Mouse (Mus musculus) liver, embryonic 13.5 days (tissue): ENCODE data around the gene Clec4a1. TPM values are rescaled to one million over a fixed set of nuclear protein-coding genes. Genes with fewer than 3 reads are reported as not detected.

Source experiments
- ATAC-seq: fragments of 200-750 bp; cut with Nextera tagmentation; 2 replicates; pipeline ENCODE4 v1.8.0; 2017; ENCODE audit warnings: low read depth, mild to moderate bottlenecking, moderate number of reproducible peaks, moderate library complexity
- DNase-seq: peaks from one replicate; pipeline ENCODE4 v3.0.0; 2022
- H3K27ac ChIP-seq: fragments of 300-500 bp; sonication (generic); 2 replicates; pipeline ENCODE4 v1.5.1; 2015; ENCODE audit warnings: moderate library complexity, mild to moderate bottlenecking, inconsistent platforms
- H3K27me3 ChIP-seq: fragments of 300-500 bp; sonication (generic); 2 replicates; pipeline ENCODE4 v1.6.1; 2015; ENCODE audit warnings: mild to moderate bottlenecking, inconsistent platforms
- H3K36me3 ChIP-seq: fragments of 300-500 bp; sonication (generic); 2 replicates; pipeline ENCODE4 v1.6.1; 2015; ENCODE audit warnings: mild to moderate bottlenecking, inconsistent platforms
- H3K4me1 ChIP-seq: fragments of 300-500 bp; sonication (generic); replicated peaks from 2 replicates; pipeline ENCODE4 v1.6.1; 2015; ENCODE audit warnings: inconsistent platforms
- H3K4me2 ChIP-seq: fragments of 300-500 bp; sonication (generic); 2 replicates; pipeline ENCODE4 v1.6.1; 2015; ENCODE audit warnings: inconsistent platforms, mild to moderate bottlenecking, moderate library complexity
- H3K4me3 ChIP-seq: fragments of 300-500 bp; sonication (generic); replicated peaks from 2 replicates; pipeline ENCODE4 v1.5.1; 2015; ENCODE audit warnings: mild to moderate bottlenecking, inconsistent platforms
- H3K9ac ChIP-seq: fragments of 300-500 bp; sonication (generic); 2 replicates; pipeline ENCODE4 v1.6.1; 2015; ENCODE audit warnings: mild to moderate bottlenecking, inconsistent platforms
- H3K9me3 ChIP-seq: fragments of 300-500 bp; sonication (generic); replicated peaks from 2 replicates; pipeline ENCODE4 v1.6.1; 2016; ENCODE audit warnings: inconsistent platforms
- WGBS: fragments of 180-500 bp; shearing (Covaris S2); methylation state at CpG from one replicate; pipeline ENCODE4 v1.1.7; 2015; ENCODE audit not compliant: insufficient replicate concordance; 5-methylcytosine and 5-hydroxymethylcytosine counted together
- polyA plus RNA-seq: library from polyadenylated mRNA; unstranded; fragments of >200 nt; fragmentation: Nextera tagmentation; extraction: Ambion mirVana; gene quantifications from 2 replicates; pipeline ENCODE4 v1.2.1, GENCODE M21; 2015

Gene Clec4a1
- polyA plus RNA-seq: 3.7 TPM in 2 replicates

GRCm38 (mm10) chr6:122921451-122921850 is at the start of gene Clec4a1:
Gene Clec4a1, plus strand, starts transcription at chr6:122921848.
- Histone ChIP-seq H3K9ac (no peak within 1 kb of the TSS), H3K9me3 (no peaks in the 10 kb centered on the region), H3K36me3 (no peaks in the 10 kb centered on the region), H3K4me1 (no peaks in the 10 kb centered on the region), H3K27ac (no peak within 1 kb of the TSS), H3K4me2 (no peak within 1 kb of the TSS), H3K27me3 (no peaks in the 10 kb centered on the region), H3K4me3 (no peak within 1 kb of the TSS)
- DNase-seq: no peak
- 18% methylated on average over 4 of the region's 4 CpGs for WGBS
- ATAC-seq: no peak

- WGBS: 64% methylated on average over 5 of the region's 5 CpGs
- DNase-seq (no peak), ATAC-seq (no peak)
- H3K27me3 ChIP-seq: no peaks in the 10 kb centered on the region
- peaks cover 27% of the 10 kb centered on the region for H3K4me1 ChIP-seq
- no peaks in the 10 kb centered on the region for H3K9me3 ChIP-seq
- H3K4me2 ChIP-seq: no peak overlapping the region
- H3K4me3 ChIP-seq: no peak overlapping the region
- H3K36me3 ChIP-seq: peaks cover 14% of the 10 kb centered on the region
- H3K27ac ChIP-seq: no peak overlapping the region
- H3K9ac ChIP-seq: no peak overlapping the region
These were observed 48.8 kb upstream of the Clec4a1 start for GRCm38 (mm10) chr6:122872800-122873199.

GRCm38 (mm10) chr6:122873871-122874719 is 47.6 kb upstream of the Clec4a1 start, which contains the start of gene Necap1:
Gene Necap1, plus strand, starts transcription at chr6:122874474.
- H3K4me2 ChIP-seq: peak within 1 kb of the TSS; percentile 71
- H3K36me3 ChIP-seq: peaks cover 27% of the 10 kb centered on the region
- WGBS: 6% methylated on average over 43 of the region's 43 CpGs
- peaks cover 39% of the 10 kb centered on the region for H3K4me1 ChIP-seq
- peak within 1 kb of the TSS; percentile 82 for H3K27ac ChIP-seq
- H3K9ac ChIP-seq: peak within 1 kb of the TSS; percentile 88
- H3K9me3 ChIP-seq: no peaks in the 10 kb centered on the region
- DNase-seq (peak; percentile 91), ATAC-seq (peak; percentile 97)
- peak within 1 kb of the TSS; percentile 91 for H3K4me3 ChIP-seq
- no peaks in the 10 kb centered on the region for H3K27me3 ChIP-seq

GRCm38 (mm10) chr6:122874720-122875389 is 46.8 kb upstream of the Clec4a1 start:
- H3K27me3 ChIP-seq: no peaks in the 10 kb centered on the region
- H3K4me1 ChIP-seq: peaks cover 44% of the 10 kb centered on the region
- H3K9me3 ChIP-seq: no peaks in the 10 kb centered on the region
- peak overlapping the region; percentile 71 for H3K4me2 ChIP-seq
- peak; percentile 57 for ATAC-seq
- peak overlapping the region; percentile 88 for H3K9ac ChIP-seq
- no peak for DNase-seq
- H3K27ac ChIP-seq: peak overlapping the region; percentile 82
- H3K36me3 ChIP-seq: peaks cover 33% of the 10 kb centered on the region
- peak overlapping the region; percentile 91 for H3K4me3 ChIP-seq
- under 1% methylated on average over 31 of the region's 31 CpGs for WGBS

- peaks cover 76% of the 10 kb centered on the region for H3K36me3 ChIP-seq
- peak overlapping the region; percentile 54; the same call in 1 of the 2 replicates for H3K27ac ChIP-seq
- 77% methylated on average over 7 of the region's 7 CpGs for WGBS
These were observed 42.4 kb upstream of the Clec4a1 start for GRCm38 (mm10) chr6:122879141-122879735.

GRCm38 (mm10) chr6:122879781-122880505 is 41.7 kb upstream of the Clec4a1 start:
- Histone ChIP-seq H3K36me3 (peaks cover 81% of the 10 kb centered on the region), H3K4me2 (no peak overlapping the region), H3K27ac (peak overlapping the region; percentile 69), H3K27me3 (no peaks in the 10 kb centered on the region), H3K4me3 (no peak overlapping the region), H3K9me3 (no peaks in the 10 kb centered on the region), H3K4me1 (peaks cover 42% of the 10 kb centered on the region), H3K9ac (no peak overlapping the region)
- DNase-seq (no peak), ATAC-seq (peak; percentile 52)
- 80% methylated on average over 7 of the region's 7 CpGs for WGBS

More at GRCm38 (mm10) chr6:122879141-122879735, 42.4 kb upstream of the Clec4a1 start:
- Histone ChIP-seq H3K4me3 (no peak overlapping the region), H3K9ac (no peak overlapping the region), H3K4me2 (no peak overlapping the region), H3K27me3 (no peaks in the 10 kb centered on the region), H3K4me1 (peaks cover 42% of the 10 kb centered on the region), H3K9me3 (no peaks in the 10 kb centered on the region)
- ATAC-seq (no peak), DNase-seq (no peak)

- Histone ChIP-seq H3K9ac (no peak overlapping the region), H3K27ac (no peak overlapping the region), H3K4me3 (no peak overlapping the region), H3K4me2 (no peak overlapping the region), H3K27me3 (no peaks in the 10 kb centered on the region), H3K36me3 (peaks cover 89% of the 10 kb centered on the region), H3K4me1 (peaks cover 29% of the 10 kb centered on the region), H3K9me3 (no peaks in the 10 kb centered on the region)
- DNase-seq: no peak
- ATAC-seq: no peak
- 89% methylated on average over 12 of the region's 12 CpGs for WGBS
These were observed 40.4 kb upstream of the Clec4a1 start for GRCm38 (mm10) chr6:122881287-122881686.

GRCm38 (mm10) chr6:122883603-122884002 is 38.0 kb upstream of the Clec4a1 start:
- Histone ChIP-seq H3K36me3 (peaks cover 95% of the 10 kb centered on the region), H3K9me3 (no peaks in the 10 kb centered on the region), H3K9ac (no peak overlapping the region), H3K4me2 (no peak overlapping the region), H3K27me3 (no peaks in the 10 kb centered on the region), H3K4me1 (peaks cover 11% of the 10 kb centered on the region), H3K27ac (no peak overlapping the region), H3K4me3 (no peak overlapping the region)
- ATAC-seq (no peak), DNase-seq (no peak)
- 90% methylated on average over 9 of the region's 9 CpGs for WGBS

GRCm38 (mm10) chr6:122889599-122889998 is 32.0 kb upstream of the Clec4a1 start:
- Histone ChIP-seq H3K27ac (no peak overlapping the region), H3K9me3 (no peaks in the 10 kb centered on the region), H3K4me3 (no peak overlapping the region), H3K9ac (no peak overlapping the region), H3K27me3 (no peaks in the 10 kb centered on the region), H3K36me3 (peaks cover 59% of the 10 kb centered on the region), H3K4me1 (no peaks in the 10 kb centered on the region), H3K4me2 (no peak overlapping the region)
- no peak for DNase-seq
- 87% methylated on average over 2 of the region's 2 CpGs for WGBS
- no peak for ATAC-seq

GRCm38 (mm10) chr6:122892442-122893049 is 29.1 kb upstream of the Clec4a1 start:
- peak; percentile 40 for DNase-seq
- peaks cover 37% of the 10 kb centered on the region for H3K36me3 ChIP-seq
- 10% methylated on average over 2 of the region's 2 CpGs for WGBS
- H3K4me2 ChIP-seq: no peak overlapping the region
- no peaks in the 10 kb centered on the region for H3K4me1 ChIP-seq
- H3K9me3 ChIP-seq: no peaks in the 10 kb centered on the region
- no peak for ATAC-seq
- H3K27me3 ChIP-seq: no peaks in the 10 kb centered on the region
- no peak overlapping the region for H3K4me3 ChIP-seq
- H3K27ac ChIP-seq: no peak overlapping the region
- H3K9ac ChIP-seq: no peak overlapping the region
